Mouse (Mus musculus) lung, embryonic 14.5 days (tissue): ENCODE results near the gene Btbd9. TPM values are rescaled to one million over a fixed set of nuclear protein-coding genes. Genes with fewer than 3 reads are reported as not detected.

Experiments used
- ATAC-seq: fragments of 200-750 bp; cut with Nextera tagmentation; 2 replicates; pipeline ENCODE4 v1.8.0; 2017; ENCODE audit warnings: mild to moderate bottlenecking, moderate TSS enrichment, moderate library complexity; ENCODE audit not compliant: insufficient read depth
- DNase-seq: peaks from one replicate; pipeline ENCODE4 v3.0.0-alpha.2; 2015
- H3K27ac ChIP-seq: fragments of 300-500 bp; sonication (generic); 2 replicates; pipeline ENCODE4 v1.5.1; 2014; ENCODE audit warnings: low read depth, mild to moderate bottlenecking, moderate library complexity
- H3K27me3 ChIP-seq: fragments of 300-500 bp; sonication (generic); 2 replicates; pipeline ENCODE4 v1.6.1; 2014; ENCODE audit warnings: low read length, control low read depth; ENCODE audit not compliant: insufficient read depth
- H3K36me3 ChIP-seq: fragments of 300-500 bp; sonication (generic); 2 replicates; pipeline ENCODE4 v1.6.1; 2014; ENCODE audit warnings: control low read depth; ENCODE audit not compliant: insufficient read depth
- H3K4me1 ChIP-seq: fragments of 300-500 bp; sonication (generic); 2 replicates; pipeline ENCODE4 v1.6.1; 2014; ENCODE audit warnings: antibody characterized with exemption, control low read depth; ENCODE audit not compliant: insufficient read depth
- H3K4me2 ChIP-seq: fragments of 300-500 bp; sonication (generic); 2 replicates; pipeline ENCODE4 v1.6.1; 2014; ENCODE audit warnings: mild to moderate bottlenecking
- H3K4me3 ChIP-seq: fragments of 300-500 bp; sonication (generic); 2 replicates; pipeline ENCODE4 v1.5.1; 2014; ENCODE audit warnings: low read depth, low read length
- H3K9ac ChIP-seq: fragments of 300-500 bp; sonication (generic); 2 replicates; pipeline ENCODE4 v1.6.1; 2014
- H3K9me3 ChIP-seq: fragments of 300-500 bp; sonication (generic); 2 replicates; pipeline ENCODE4 v1.6.1; 2016; ENCODE audit warnings: low read depth, low read length, control low read depth
- CTCF ChIP-seq: IDR thresholded peaks from 2 replicates; pipeline ENCODE4 v1.5.1; 2016; ENCODE audit warnings: antibody characterized with exemption, low read depth
- WGBS: fragments of 180-500 bp; shearing (Covaris S2); extraction: QIAGEN DNeasy Blood & Tissue Kit; methylation state at CpG from one replicate; pipeline ENCODE4 v1.1.7; 2014; 5-methylcytosine and 5-hydroxymethylcytosine counted together
- polyA plus RNA-seq: library from polyadenylated mRNA; unstranded; fragments of >200 nt; fragmentation: Nextera tagmentation; extraction: Ambion mirVana; gene quantifications from 2 replicates; pipeline ENCODE4 v1.2.1, GENCODE M21; 2014

The Btbd9 gene
- polyA plus RNA-seq, 1 experiment from 2014 or later, result 51.8 TPM

DNA sequence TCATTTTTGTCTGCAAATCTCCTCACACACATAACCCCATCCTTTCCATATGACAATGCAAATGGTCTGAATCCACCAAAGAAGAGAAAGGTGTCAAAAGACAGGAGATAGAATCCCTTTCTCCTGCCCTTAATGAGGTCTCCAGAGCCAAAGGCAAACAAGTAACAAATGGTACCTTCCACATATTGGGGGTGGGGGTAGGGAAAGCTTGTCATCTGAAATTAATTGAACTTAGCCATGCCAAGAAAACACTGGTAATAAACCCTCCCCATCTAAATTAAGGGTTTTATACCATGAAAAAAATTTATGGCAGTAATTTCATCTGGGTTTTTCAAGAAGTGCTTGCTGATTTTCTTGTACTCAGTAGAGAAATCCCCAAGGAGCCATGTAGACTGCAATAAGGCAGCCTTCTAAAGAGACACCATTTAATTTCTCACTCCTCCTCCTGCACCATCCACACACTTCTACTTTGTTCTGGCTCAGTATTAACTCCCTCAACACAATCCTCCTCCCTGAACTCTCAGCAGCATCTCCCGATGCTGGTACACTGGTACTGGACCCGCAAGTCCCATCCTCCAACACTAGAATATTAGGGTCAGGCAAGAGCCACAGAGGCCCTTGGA lies 115.5 kb downstream of the Btbd9 start:
- no peak for DNase-seq
- Histone ChIP-seq H3K4me3 (no peak overlapping the region), H3K9me3 (no peaks in the 10 kb centered on the region), H3K27me3 (no peaks in the 10 kb centered on the region), H3K4me1 (peaks cover 13% of the 10 kb centered on the region), H3K9ac (no peak overlapping the region), H3K4me2 (no peak overlapping the region), H3K36me3 (no peaks in the 10 kb centered on the region), H3K27ac (no peak overlapping the region)
- TF ChIP-seq CTCF, result no peak
- WGBS, result 76% methylated on average over 2 of the region's 2 CpGs
- no peak for ATAC-seq

DNA sequence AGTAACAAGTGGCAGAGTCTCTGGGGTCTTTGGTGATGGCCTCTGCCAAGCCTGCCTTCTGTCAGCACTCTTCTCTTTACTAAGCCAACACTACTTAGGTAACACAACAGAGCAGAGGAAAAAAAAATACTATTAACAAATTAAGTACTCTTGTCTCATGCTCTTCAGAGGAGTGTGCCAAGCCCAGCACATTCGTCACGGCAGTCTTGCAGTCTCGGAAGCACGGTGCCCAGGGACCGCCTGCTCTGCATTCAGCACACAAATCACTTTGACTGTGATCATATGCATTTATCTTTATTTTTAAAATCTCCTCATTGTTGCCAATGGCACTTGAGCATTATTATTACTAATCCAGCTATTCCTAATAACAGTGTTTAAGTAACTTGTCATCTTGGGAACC lies 116.6 kb downstream of the Btbd9 start:
- ATAC-seq, result no peak

DNA sequence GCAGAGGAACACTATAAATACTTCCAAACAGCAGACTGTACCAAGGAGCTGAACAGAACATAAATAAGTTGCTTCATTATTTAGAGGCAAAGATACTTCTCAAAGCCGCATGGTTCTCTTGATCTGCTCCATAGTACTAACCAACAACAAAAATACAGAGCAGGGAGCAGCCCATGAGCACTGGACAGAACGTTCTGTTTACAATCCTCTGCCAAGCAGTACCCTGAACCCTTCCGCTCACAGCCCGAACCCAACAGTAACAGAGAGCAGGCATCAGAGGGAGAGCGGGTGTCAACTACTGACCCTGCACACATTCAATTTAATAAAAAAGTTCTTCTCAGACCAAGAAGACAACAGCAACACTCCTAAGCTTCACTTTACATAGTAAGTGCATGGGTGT lies 117.4 kb downstream of the Btbd9 start:
- 73% methylated on average over 5 of the region's 5 CpGs for WGBS

More for the DNA sequence above, 116.6 kb downstream of the Btbd9 start:
- H3K4me1 ChIP-seq, result peaks cover 4% of the 10 kb centered on the region
- DNase-seq, result no peak
- H3K27ac ChIP-seq, result no peak overlapping the region
- WGBS, result 54% methylated on average over 5 of the region's 5 CpGs
- no peak overlapping the region for H3K4me3 ChIP-seq
- H3K9ac ChIP-seq, result no peak overlapping the region
- H3K27me3 ChIP-seq, result no peaks in the 10 kb centered on the region
- no peak for TF ChIP-seq CTCF
- no peak overlapping the region for H3K4me2 ChIP-seq
- no peaks in the 10 kb centered on the region for H3K9me3 ChIP-seq
- H3K36me3 ChIP-seq, result no peaks in the 10 kb centered on the region

DNA sequence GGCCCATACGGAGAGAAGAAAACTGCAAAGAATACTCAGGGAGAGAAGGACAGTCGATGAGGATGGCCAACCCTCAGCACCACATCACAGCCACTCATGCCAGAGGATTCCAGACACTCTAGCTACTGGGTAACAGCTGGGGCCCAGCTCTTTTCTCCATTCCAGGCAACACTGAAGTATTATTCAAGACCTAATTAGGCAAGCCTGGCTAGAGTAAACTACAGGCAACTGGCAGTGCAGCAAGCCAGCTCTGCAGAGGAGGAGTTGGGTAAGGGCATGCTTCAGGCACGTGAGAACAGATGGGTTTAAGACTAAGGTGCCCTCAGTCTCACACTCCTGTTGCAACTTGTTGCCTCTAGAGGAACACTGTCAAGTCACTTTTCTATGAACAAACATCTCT lies 118.0 kb downstream of the Btbd9 start:
- 0 out of 2 replicates have a peak, but pooled peaks have one; percentile 24 for ATAC-seq

More for the DNA sequence above, 117.4 kb downstream of the Btbd9 start:
- no peaks in the 10 kb centered on the region for H3K9me3 ChIP-seq
- no peak overlapping the region for H3K4me2 ChIP-seq
- ATAC-seq, result no peak
- no peak overlapping the region for H3K4me3 ChIP-seq
- TF ChIP-seq CTCF, result no peak
- no peak overlapping the region for H3K27ac ChIP-seq
- no peaks in the 10 kb centered on the region for H3K27me3 ChIP-seq
- no peaks in the 10 kb centered on the region; the same call in 1 of the 2 replicates for H3K4me1 ChIP-seq
- H3K36me3 ChIP-seq, result no peaks in the 10 kb centered on the region
- no peak for DNase-seq
- no peak overlapping the region for H3K9ac ChIP-seq

DNA sequence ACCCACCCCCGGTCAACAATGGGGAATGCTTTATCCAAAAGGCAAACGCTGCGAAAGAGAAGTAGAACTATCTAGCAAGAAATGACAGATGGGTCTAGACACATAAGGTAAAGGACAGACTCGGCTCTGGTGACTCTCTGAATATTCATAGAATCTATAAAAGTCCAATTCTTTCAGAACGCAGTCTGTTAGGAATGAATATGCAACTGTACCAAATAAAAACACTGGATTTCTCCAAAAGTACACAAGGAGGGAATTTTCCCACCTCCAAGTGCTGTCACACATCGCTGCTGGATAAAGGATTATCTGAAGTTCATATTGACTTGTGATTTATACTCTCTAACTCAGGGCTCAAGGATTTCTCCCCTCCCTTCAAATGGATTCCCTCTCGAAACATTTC lies 118.8 kb downstream of the Btbd9 start:
- WGBS, result 69% methylated on average over 7 of the region's 7 CpGs
- Histone ChIP-seq H3K36me3 (no peaks in the 10 kb centered on the region), H3K27me3 (no peaks in the 10 kb centered on the region), H3K4me1 (no peaks in the 10 kb centered on the region; the same call in 1 of the 2 replicates), H3K9me3 (no peaks in the 10 kb centered on the region), H3K4me3 (no peak overlapping the region), H3K27ac (no peak overlapping the region), H3K9ac (no peak overlapping the region), H3K4me2 (no peak overlapping the region)
- DNase-seq (no peak), ATAC-seq (no peak)
- TF ChIP-seq CTCF, result no peak

More for the DNA sequence above, 118.0 kb downstream of the Btbd9 start:
- no peak for TF ChIP-seq CTCF
- DNase-seq, result peak; percentile 64
- Histone ChIP-seq H3K36me3 (no peaks in the 10 kb centered on the region), H3K9me3 (no peaks in the 10 kb centered on the region), H3K4me3 (no peak overlapping the region), H3K9ac (no peak overlapping the region), H3K27ac (no peak overlapping the region), H3K27me3 (no peaks in the 10 kb centered on the region), H3K4me1 (no peaks in the 10 kb centered on the region; the same call in 1 of the 2 replicates), H3K4me2 (no peak overlapping the region)
- WGBS, result 48% methylated on average over 3 of the region's 3 CpGs

DNA sequence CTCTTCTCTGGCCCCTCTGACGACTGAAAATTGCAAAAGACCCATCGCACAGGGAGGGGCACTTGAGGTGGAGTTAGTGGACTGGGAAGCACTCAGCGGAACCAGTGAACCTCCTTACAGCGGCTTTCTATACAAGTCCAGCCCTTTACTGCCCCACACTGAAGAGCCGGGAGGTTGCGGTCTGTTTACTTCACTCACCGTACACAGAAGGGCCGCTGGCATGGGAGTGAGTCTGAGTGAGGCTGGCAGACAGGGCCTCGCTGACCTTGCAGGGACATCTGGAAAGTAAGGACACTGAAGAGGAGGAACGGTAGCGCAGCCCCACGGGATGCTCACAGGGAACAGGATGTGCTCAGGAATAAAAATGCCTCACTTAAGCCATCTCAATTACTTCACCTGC lies 120.0 kb downstream of the Btbd9 start:
- Histone ChIP-seq H3K27ac (no peak overlapping the region), H3K9ac (no peak overlapping the region), H3K4me1 (no peaks in the 10 kb centered on the region; the same call in 1 of the 2 replicates), H3K4me3 (no peak overlapping the region), H3K27me3 (no peaks in the 10 kb centered on the region), H3K36me3 (no peaks in the 10 kb centered on the region), H3K9me3 (no peaks in the 10 kb centered on the region), H3K4me2 (no peak overlapping the region)
- 47% methylated on average over 12 of the region's 12 CpGs for WGBS
- no peak for ATAC-seq
- DNase-seq, result no peak
- no peak for TF ChIP-seq CTCF

DNA sequence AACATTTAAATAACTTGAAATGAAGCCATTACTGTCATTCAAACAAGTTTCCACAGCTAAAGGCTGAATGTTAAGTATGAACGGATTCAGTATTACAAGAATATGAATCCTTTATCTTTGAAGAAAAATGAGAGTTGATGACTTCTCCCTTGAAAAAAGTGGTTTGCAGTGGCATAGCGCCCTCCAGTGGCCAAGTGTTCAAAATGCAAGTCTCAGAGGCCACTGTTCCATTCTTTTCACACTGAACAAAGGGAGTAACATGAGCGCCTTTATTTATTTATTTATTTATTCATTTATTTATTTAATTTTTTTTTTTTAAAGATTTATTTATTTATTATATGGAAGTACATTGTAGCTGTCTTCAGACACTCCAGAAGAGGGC lies 121.4 kb downstream of the Btbd9 start:
- Histone ChIP-seq H3K27me3 (no peaks in the 10 kb centered on the region), H3K4me1 (no peaks in the 10 kb centered on the region; the same call in 1 of the 2 replicates), H3K9me3 (no peaks in the 10 kb centered on the region), H3K27ac (no peak overlapping the region), H3K4me3 (no peak overlapping the region), H3K36me3 (no peaks in the 10 kb centered on the region), H3K9ac (no peak overlapping the region), H3K4me2 (no peak overlapping the region)
- ATAC-seq (no peak), DNase-seq (peak; percentile 88)
- peak; percentile 82 for TF ChIP-seq CTCF
- 20% methylated on average over 3 of the region's 3 CpGs for WGBS
